Mouse (Mus musculus) right cerebral cortex, postnatal 36 days (tissue): Measurements from ENCODE around the gene Armc9.

Source experiments
- DNase-seq, 2 experiments: peaks; one replicate each; pipeline ENCODE4 v3.0.0; 2022; ENCODE audit warnings: low spot score in 2 of 2, mixed read lengths in 1 of 2

Gene Armc9

DNA sequence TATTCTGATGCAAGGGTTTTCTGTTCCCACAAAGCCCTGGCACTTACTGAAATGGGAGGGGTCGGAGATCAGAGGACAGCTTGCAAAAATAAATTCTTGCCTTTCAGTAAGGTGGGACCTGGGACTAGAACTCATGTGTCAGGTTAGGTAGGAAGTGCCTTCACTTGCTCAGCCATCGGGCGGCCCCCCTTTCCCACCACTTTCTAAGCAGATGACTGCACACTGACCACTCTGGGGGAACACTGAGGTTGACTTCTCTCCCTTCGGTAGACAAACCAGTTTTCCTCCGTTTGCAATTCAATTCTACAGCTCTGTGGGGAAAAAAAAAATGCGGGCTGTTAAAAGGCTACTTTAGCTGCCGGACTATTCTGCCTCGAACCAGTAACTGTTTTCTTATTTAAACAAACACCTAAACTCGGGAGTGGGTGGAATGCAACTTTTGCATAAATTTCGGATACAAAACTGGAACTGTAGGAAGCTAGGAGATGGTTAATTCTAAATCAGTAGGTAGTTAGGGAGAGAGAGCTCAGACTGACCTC is 157.0 kb downstream of the Armc9 start:
- no peak for DNase-seq

DNA sequence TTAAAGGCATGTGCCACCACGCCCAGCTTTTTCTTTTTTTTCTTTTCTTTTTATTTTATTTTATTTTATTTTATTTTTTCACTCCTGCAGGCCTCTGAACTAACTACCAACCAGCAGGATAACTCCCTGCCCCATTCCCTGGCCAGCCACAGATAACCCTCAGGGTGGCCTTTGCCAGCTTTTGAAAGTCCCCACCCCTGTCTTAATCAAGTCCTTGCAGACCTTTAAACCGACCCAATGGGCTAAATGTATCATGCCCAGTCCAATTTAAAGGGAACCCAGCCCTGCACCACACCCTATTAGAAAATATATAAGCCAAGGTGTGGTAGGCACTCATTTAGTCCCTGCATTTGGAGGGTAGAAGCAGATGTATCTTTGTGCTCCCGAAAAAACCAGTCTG is 157.7 kb downstream of the Armc9 start:
- no peak for DNase-seq

DNA sequence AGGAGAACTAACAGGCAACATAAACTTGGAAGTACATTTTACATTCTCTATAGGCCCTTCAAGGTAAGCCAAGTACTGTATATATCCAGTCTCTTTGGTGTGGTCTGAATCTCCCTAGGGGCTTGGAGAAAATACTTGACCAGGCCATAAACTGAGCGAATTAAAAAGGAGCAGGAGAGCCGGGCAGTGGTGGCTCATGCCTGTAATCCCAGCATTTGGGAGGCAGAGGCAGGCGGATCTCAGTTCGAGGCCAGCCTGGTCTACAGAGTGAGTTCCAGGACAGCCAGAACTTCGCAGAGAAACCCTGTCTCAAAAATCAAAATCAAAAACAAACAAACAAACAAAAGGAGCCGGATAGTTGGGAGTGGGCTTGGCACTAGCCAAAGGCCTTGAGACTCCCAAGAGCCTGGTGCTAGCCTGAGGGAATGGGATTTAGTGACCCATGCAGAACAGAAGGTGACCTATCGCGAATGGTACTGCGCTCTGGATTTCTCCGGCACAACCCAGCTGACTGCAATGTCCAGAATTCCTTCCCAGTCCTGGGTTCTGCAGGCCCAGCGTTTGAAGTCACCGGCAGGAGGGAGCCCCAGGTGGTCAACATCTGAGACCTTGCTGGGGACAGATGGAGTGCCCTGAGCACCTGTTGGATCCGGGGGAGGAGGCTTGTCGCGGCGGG is 158.7 kb downstream of the Armc9 start:
- no peak for DNase-seq

DNA sequence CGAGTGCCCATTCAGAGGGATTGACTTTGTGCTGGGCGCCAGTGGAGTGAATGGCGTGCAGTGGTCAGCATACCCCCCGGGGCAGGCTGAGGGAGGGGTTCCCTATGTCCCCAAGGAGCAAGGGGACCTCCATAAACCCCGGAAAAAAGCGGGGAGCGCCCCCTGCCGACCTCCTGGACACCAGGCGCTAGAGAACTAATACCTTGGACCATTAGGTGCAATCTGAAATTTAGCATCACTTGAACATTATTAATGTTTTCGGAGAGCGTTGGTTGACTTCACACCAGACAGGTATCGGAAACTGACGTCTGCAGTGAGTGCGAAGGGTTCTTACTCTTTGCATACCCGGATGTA is 159.2 kb downstream of the Armc9 start:
- DNase-seq: no peak

DNA sequence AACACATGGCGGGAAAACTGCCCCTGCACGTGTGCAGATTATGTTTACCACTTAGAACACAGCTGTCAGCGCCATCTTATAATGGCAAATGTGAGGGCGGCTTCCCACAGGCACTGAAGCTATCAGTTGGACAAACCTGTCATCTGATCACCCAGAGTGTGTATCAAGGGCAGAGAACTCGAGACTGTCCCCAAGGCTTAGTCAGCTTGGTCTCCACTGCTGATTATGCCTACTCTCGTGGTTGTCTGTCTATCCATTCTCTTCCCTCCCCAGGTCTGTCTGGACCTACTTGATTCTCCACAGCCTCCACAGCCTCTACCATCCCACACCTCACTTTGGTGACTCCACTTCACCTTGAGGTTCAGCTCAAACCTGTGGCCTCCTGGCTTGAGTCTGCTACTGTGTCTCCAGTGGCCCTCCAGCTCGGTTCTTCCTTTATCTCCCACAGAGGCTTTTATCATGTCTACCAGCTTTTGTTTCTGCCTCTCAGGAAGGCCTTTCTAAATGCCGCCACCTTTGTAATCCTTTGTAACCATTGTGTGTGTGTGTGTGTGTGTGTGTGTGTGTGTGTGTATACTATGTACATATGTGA is 166.3 kb downstream of the Armc9 start:
- DNase-seq: no peak
